Mouse (Mus musculus) frontal cortex, postnatal 36 days (tissue): ENCODE data around the gene Dgke.
"Not testable (repeated sequence)": the region's sequence is repeated elsewhere in the genome, so short reads cannot be mapped to it uniquely, and the experiment has no call there.

Source experiments
- DNase-seq, 2 experiments: peaks; one replicate each; pipeline ENCODE4 v3.0.0; 2022; ENCODE audit warnings: low spot score in 2 of 2

The Dgke gene

DNA sequence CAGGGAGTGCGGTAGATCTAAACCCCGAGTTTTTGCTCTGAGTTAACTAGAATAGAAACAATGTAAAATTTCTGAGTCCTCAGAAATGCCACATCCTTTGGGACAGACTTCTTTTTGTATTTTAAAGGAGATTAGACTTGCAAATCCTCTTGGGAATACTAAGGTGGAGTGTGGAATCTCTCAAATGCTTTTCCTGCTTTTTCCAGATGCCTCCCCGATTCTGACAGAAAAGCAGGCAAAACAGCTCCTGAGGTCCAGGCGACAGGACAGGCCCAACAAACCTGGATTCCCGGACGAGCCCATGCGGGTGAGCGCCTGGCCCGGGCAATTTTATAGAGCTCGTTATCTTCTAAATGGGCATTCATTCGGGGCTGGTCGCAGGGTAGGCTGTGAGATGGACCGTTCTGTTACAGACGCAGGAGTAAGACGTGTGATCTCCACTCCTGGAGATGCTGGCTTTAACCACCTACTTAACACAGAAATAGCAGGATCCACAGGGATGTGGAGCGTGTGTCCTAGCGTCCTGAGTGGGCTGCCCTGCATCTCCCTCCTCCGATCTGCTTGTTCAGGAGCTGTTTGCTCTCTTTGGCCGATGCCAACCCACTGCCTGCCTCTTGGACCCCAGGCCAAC lies 8.2 kb upstream of the Dgke start:
- peak in 1 of 2 experiments; percentile 49 for DNase-seq

DNA sequence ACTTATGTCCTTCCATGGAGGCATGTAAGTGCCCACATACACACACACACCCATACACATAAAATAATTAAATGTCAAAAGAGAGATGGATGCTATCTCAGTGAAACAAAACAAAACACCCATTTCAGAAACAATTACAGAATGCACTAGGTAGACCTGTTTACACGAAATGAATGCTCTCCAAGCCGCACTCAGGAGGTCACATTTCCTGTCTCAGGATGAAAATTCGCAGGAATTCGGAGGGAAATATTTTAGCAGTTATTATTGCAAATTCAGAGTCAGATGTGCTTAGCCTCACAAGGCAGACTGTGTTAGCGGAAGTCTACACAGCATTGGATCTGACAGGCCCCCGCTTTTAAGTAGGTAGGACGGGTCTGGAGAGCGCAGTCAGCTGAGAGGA lies 6.9 kb upstream of the Dgke start, which contains the start of gene Gm525:
Gm525 (plus strand) TSS at position 301 of the 400 bp plus-strand sequence.
- no peak for DNase-seq

DNA sequence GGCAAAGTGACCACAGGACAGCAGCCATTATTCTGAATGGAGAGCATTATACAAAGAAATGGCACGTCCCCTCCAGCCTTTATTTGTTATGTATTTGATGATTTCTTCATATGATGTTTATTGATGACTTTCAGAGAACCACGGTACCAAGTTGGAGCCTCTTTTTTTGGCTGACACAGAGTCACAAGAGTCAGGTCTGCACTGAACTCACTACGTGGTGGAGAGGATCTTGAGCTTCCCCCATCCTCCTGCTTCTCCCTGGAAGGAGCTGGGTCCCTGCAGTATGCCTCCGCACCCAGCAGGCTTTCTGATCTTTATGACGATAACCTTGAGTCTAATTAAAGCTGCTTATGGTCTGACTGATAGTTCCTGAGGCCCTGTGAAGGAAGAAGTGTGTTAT lies 4.9 kb upstream of the Dgke start:
- no peak for DNase-seq

DNA sequence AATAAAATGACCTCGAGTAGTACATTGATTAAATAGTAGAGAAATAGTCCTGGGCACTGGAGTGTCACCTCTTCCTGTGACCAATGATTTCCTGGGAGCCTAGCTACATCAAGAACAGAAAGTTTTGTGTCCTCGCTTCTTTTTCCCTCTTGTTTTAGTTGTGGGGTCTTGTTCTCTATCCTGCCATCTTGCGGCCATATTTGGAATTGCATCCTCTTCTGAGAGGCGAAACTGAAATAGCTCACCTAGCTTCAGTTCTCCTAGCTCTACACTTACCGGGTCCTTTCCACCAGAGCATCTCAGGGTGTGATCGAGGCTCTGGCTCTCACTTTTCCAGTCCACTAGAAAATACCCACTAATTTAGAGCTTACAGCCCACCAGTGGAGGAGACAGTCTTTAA lies 2.7 kb upstream of the Dgke start:
- peak; percentile 43 to 68 for DNase-seq

DNA sequence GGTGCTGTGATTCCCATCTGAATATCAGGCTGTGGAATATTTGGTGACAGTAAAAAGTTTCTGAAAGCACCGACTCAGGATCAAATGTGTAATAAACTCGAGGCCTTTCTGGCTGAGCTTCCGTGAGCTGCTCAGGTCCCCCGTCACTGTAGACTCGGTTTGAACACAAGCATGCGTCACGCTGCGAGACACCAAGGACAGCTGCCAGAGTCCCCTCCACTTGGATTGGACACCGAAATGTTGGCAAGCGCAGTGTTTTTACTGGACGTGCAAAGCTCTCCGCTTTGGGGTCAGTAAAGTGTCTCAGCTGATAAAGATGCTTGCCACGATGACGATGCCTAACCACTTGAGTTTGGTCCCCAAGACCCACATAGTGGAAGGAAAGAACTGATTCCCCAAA lies 2.0 kb upstream of the Dgke start:
- no peak for DNase-seq

DNA sequence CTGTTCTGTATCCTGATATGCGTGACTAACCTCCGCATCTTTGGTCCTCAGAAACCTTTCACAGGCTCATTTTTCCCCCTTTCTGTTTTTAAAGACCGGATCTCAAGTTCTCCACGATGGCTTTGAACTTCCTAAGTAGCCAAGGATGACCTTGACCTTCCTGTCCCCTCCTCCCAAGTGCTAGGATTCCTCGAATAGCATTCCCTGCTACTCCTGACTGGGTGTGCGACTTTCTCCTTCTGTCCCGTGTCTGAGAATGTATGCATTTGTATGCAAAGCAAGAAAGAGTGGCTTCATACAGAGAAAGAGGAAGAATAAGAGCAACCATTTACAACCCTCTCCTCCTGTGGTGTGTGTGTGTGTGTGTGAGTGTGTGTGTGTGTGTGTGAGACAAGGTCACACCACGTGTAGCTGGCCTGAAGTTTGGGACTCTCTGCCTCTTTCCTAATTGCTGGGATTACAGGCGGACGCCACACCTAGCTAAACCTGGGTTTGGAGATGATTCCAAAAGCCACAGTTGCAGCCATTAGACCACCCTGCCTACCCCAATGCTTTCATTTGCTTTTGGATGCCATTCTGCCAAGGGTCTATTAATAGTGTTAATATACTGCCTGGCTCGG lies 1.3 kb upstream of the Dgke start:
- no peak for DNase-seq

GRCm38 (mm10) chr11:89067301-89067822 lies 712 bp upstream of the Dgke start:
- no peak for DNase-seq

- no peak for DNase-seq
Measured at GRCm38 (mm10) chr11:89066126-89066525, 524 bp downstream of the Dgke start.

DNA sequence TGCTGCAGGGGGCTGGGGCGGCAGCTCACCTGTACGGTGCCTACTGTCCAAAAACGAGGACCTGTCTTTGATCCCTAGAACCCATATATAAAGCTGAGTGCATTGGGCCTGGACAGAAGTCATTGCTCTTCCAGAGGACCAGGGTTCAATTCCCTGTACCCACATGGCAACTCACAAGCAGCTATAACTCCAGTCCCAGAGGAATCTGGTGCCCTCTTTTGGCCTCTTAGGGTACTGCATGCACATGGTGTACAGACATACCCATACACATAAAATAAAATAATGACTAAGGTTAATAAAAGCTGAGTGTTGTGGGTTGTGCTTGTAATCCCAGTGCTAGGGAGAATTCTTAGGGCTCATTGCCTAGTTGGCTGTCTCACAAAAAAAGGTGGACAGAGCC lies 1.4 kb downstream of the Dgke start:
- DNase-seq, result no peak

GRCm38 (mm10) chr11:89064312-89064711 lies 2.3 kb downstream of the Dgke start:
- no peak for DNase-seq

DNA sequence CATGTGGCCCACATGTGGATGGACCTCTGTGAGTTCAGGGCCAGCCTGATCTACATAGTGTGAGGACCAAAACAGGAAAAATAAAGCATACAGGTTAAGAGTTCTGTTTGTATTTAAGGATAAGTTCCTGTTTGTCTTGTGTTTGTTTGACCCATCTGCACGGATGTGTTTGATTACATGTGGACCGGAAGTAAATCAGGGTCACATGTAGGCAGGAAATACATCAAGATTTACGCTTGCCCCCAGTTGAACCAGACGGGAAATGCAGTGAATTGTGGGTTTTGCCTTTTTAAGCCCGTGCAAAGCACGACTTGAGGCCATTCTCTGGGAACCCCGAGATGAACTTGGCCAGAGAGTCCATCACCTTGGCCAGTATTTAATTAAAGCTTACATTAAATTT lies 5.3 kb downstream of the Dgke start:
- no peak for DNase-seq

DNA sequence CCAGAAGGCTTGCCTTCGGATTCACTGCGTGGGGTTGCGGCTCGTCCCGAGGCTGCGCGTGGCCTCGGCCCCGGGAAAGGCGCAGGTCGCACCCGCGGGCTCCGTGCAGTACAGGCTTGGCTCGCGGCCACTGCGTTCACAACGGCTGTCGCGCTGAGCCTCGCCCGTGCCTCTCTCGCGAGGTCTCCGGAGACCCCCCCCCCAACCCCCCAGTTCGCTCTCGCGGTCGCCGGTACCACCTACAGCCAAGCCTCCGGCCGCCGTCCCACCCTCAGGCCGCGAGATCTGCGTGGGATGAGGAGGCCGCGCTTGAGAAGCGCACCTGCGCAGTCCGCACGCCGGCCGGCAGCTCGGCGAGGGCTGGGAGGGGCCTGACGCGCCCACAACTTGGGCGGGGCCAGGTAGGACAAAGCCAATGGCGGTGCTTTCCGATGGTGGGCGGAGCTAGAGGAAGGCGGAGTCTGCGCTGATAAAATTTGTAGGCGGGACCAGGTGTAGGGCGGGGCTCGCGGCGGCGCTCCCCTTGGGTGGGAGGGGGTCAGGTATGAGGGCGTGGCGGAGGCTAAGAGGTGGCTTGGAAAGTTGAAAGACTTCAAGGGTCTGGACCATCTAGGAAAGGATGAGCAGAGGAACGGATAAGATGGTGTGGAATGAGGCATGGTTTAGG lies 6.1 kb downstream of the Dgke start:
- DNase-seq, result peak; percentile 90 to 93

DNA sequence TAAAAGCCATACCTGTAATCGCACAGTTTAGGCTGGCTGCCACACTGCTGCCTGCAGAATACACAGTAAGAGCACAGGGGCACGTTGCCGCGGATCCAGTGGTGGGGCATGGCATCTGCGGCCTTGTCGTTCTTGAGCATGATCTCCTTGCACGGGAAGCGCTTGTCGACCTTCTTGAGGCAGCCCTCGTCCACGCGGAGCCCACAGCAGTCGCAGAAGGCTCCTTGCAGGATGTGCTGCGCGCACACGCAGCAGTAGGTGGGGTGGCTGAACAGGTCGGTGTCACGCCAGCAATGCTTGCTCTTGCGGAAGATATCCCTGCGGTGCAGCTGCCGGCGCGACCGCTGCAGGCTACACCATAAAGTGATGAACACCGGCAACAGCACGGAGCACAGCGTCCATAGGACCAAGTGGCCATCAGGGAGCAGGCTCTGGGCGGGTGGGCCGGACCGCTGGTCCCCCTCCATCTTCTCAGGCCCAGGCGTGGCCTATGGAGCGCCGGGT lies 6.7 kb downstream of the Dgke start:
- peak; percentile 48 to 51 for DNase-seq

GRCm38 (mm10) chr11:89058515-89059270 lies 8.0 kb downstream of the Dgke start:
- no peak for DNase-seq

GRCm38 (mm10) chr11:89055931-89056690 lies 10.5 kb downstream of the Dgke start:
- DNase-seq, result no peak

GRCm38 (mm10) chr11:89051767-89052166 lies 14.9 kb downstream of the Dgke start:
- no peak for DNase-seq

GRCm38 (mm10) chr11:89046021-89046420 lies 20.6 kb downstream of the Dgke start:
- DNase-seq, result no peak

- DNase-seq, result not testable (repeated sequence)
Measured at GRCm38 (mm10) chr11:89045501-89045900, 21.1 kb downstream of the Dgke start.

DNA sequence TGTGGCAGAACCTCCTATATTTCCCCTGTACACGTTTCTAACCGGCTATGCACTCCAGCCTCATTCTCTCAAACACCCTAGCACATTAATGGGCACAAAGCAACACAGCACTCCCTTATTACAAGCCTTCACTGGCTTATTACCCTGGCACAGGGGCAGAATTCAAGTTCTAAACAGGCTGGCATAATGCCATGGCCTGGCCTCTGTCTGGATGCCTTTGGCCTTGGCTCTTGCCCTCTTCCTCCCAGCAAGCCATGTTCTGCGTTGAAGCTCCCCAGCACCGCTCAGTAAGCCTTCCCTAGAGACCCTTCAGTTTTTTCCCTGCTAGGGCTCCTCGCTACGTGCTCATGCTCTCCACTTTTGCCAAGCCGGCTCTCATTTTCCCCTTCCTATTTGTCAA lies 23.6 kb downstream of the Dgke start:
- DNase-seq, result no peak

- DNase-seq, result not testable (repeated sequence)
Measured at GRCm38 (mm10) chr11:89041073-89041472, 25.6 kb downstream of the Dgke start.

DNA sequence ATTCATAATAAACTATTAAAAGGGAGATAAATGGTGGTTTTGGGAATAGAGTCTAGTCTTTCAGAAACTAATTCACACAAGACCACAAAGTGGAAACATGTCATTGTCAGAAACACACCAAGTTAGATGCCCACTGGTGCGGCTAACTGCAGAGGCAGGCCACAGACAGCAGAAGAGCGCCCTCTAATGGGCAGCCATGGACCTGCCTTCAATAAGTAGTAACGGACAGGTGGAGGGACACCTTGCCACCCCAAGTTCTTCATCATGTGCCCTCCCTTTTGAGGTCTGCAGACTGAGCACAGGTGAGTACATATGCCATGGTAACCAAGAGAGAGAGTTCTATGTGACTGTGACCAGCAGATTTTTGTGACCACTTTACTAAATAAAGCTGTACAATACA lies 27.3 kb downstream of the Dgke start:
- DNase-seq, result peak; percentile 31 to 64
